Mouse (Mus musculus): Measurements from ENCODE around the gene Caap1. TPM values are rescaled to one million over a fixed set of nuclear protein-coding genes. Genes with fewer than 3 reads are reported as not detected.

The Caap1 gene
- polyA plus RNA-seq, 1 experiment from 2014 or later, result 9.4 TPM

- Histone ChIP-seq H3K27ac (no peak overlapping the region), H3K36me3 (ENCODE audit: inconsistent target) (no peaks in the 10 kb centered on the region), H3K4me3 (ENCODE audit: inconsistent target) (peak overlapping the region; percentile 60), H3K79me2 (ENCODE audit: inconsistent target) (peaks cover 40% of the 10 kb centered on the region)
- WGBS (ENCODE audit: missing documents), result 90% methylated on average over 5 of the region's 7 CpGs
Measured at GRCm38 (mm10) chr4:94557145-94557544, 549 bp upstream of the Caap1 start.

GRCm38 (mm10) chr4:94554955-94555494, 1.6 kb downstream of the Caap1 start:
- Histone ChIP-seq H3K79me2 (ENCODE audit: inconsistent target) (peaks cover 42% of the 10 kb centered on the region), H3K4me3 (ENCODE audit: inconsistent target) (no peak overlapping the region; the same call in 1 of the 2 replicates), H3K36me3 (ENCODE audit: inconsistent target) (no peaks in the 10 kb centered on the region), H3K27ac (no peak overlapping the region)
- WGBS (ENCODE audit: missing documents), result 84% methylated on average over 3 of the region's 5 CpGs

DNA sequence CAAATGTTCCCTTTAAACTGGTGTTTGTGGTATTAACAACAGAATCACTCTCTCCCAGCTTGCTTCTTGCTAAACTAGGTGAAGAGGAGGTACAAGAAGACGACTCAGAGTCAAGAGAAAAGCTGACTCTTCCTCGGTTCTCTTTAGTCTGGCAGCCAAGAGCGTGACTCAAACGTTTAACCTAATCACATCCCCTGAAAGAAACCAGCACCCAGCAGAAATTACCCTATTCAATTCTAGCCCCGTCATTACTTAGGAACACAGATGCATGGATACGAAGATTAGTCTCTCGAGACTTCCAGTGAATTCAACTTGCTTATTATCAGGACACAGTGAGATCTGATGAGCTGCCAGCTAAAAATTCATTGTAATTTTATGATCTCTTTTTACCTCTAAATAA, 12.3 kb downstream of the Caap1 start:
- no peak overlapping the region for H3K4me3 ChIP-seq (ENCODE audit: inconsistent target)
- H3K36me3 ChIP-seq (ENCODE audit: inconsistent target), result peaks cover 25% of the 10 kb centered on the region
- WGBS (ENCODE audit: missing documents), result 96% methylated on average over 7 of the region's 7 CpGs

DNA sequence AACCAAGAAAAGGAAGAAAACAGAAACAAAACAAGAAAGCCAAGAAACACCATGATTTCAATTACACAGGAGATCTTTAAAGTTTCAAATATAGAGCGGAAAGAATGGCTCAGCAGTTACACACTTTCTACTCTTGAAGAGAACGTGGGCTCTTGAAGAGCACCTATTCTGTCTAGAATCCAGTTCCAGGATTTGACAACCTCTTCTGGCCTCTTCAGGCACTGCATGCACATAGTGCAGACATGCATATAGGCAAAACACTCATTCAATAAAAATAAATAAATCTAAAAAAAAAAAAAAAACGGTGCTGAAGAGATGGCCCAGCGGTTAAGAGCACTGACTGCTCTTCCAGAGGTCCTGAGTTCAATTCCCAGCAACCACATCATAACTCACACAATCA, 13.6 kb downstream of the Caap1 start:
- peaks cover 31% of the 10 kb centered on the region for H3K36me3 ChIP-seq (ENCODE audit: inconsistent target)

More for the DNA sequence above, 12.3 kb downstream of the Caap1 start:
- no peak overlapping the region for H3K27ac ChIP-seq
- H3K79me2 ChIP-seq (ENCODE audit: inconsistent target), result no peaks in the 10 kb centered on the region

GRCm38 (mm10) chr4:94533205-94533604, 23.4 kb downstream of the Caap1 start:
- Histone ChIP-seq H3K36me3 (ENCODE audit: inconsistent target) (no peaks in the 10 kb centered on the region), H3K4me3 (ENCODE audit: inconsistent target) (no peak overlapping the region), H3K27ac (no peak overlapping the region), H3K79me2 (ENCODE audit: inconsistent target) (no peaks in the 10 kb centered on the region)

More for the DNA sequence above, 13.6 kb downstream of the Caap1 start:
- Histone ChIP-seq H3K27ac (no peak overlapping the region), H3K79me2 (ENCODE audit: inconsistent target) (no peaks in the 10 kb centered on the region), H3K4me3 (ENCODE audit: inconsistent target) (no peak overlapping the region)
- 98% methylated on average over 4 of the region's 4 CpGs for WGBS (ENCODE audit: missing documents)

DNA sequence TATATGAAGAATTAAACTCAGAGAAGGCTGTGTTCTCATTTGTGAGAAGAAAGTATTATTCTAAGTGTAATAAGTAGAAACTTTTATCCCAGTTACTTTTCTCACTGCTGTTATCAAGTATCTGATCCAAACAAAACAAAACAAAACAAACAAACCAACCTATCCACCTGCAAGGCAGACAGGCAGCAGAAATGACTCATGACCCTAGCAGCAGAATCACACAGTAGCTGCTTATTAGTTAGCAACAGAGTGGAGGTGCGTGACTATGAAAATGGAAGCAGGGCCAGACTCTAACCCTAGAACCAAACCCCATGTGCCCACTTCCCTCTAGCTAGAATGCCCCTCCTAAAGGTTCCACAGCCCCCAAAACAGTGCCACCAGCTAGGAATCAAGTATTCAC, 27.1 kb downstream of the Caap1 start:
- Histone ChIP-seq H3K36me3 (ENCODE audit: inconsistent target) (no peaks in the 10 kb centered on the region), H3K4me3 (ENCODE audit: inconsistent target) (no peak overlapping the region), H3K79me2 (ENCODE audit: inconsistent target) (no peaks in the 10 kb centered on the region), H3K27ac (no peak overlapping the region)
- 100% methylated on average over 1 of the region's 1 CpGs for WGBS (ENCODE audit: missing documents)

GRCm38 (mm10) chr4:94523321-94523720, 33.3 kb downstream of the Caap1 start:
- Histone ChIP-seq H3K27ac (no peak overlapping the region), H3K4me3 (ENCODE audit: inconsistent target) (no peak overlapping the region), H3K79me2 (ENCODE audit: inconsistent target) (no peaks in the 10 kb centered on the region), H3K36me3 (ENCODE audit: inconsistent target) (no peaks in the 10 kb centered on the region)

DNA sequence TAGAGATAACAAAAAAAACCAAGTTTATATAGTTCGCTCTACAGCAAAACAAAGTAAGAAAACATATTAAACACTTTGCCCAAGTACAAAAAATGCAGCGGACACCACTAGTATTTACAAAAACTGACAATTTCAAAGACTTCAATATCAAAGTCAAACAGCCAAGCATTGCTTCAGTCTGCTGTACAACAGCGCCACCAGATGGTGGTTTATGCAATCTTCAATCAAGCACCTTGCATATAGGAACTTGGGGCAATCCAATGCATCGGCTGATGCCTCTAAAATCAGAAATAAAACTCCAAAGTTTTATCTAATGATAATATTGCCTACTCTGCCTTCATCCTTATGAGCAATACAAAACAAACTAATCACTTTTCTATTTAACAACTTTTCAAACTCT, 39.0 kb downstream of the Caap1 start:
- Histone ChIP-seq H3K4me3 (ENCODE audit: inconsistent target) (no peak overlapping the region), H3K79me2 (ENCODE audit: inconsistent target) (no peaks in the 10 kb centered on the region), H3K36me3 (ENCODE audit: inconsistent target) (no peaks in the 10 kb centered on the region), H3K27ac (no peak overlapping the region)
- 73% methylated on average over 4 of the region's 4 CpGs for WGBS (ENCODE audit: missing documents)

DNA sequence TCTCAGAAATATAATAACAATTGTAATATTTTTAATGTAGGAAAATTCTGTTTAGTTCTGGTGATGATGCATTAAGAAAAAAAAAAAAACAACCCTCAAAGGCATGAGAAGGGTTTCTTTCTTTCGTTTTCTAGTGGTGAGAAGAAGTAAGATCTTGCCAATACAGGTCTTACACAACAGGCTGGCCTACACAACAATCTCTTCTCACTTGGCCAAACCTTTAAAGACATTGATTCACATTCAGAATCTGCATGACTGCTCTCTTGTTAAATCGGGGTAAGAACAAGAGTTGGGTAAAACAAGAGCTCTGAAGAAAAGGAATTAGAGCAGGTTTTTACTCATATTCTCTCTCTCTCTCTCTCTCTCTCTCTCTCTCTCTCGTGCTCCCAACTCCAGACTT, 41.2 kb downstream of the Caap1 start:
- H3K36me3 ChIP-seq (ENCODE audit: inconsistent target), result peaks cover 9% of the 10 kb centered on the region; the same call in 1 of the 2 replicates
- WGBS (ENCODE audit: missing documents), result 52% methylated on average over 3 of the region's 3 CpGs
- H3K79me2 ChIP-seq (ENCODE audit: inconsistent target), result no peaks in the 10 kb centered on the region
- H3K4me3 ChIP-seq (ENCODE audit: inconsistent target), result no peak overlapping the region
- H3K27ac ChIP-seq, result no peak overlapping the region

- no peak overlapping the region for H3K4me3 ChIP-seq (ENCODE audit: inconsistent target)
- H3K36me3 ChIP-seq (ENCODE audit: inconsistent target), result no peaks in the 10 kb centered on the region
- 82% methylated on average over 18 of the region's 18 CpGs for WGBS (ENCODE audit: missing documents)
- no peak overlapping the region for H3K27ac ChIP-seq
- H3K79me2 ChIP-seq (ENCODE audit: inconsistent target), result no peaks in the 10 kb centered on the region
Measured at GRCm38 (mm10) chr4:94476749-94477399, 79.7 kb downstream of the Caap1 start.

GRCm38 (mm10) chr4:94473286-94473685, 83.3 kb downstream of the Caap1 start:
- Histone ChIP-seq H3K27ac (no peak overlapping the region), H3K79me2 (ENCODE audit: inconsistent target) (no peaks in the 10 kb centered on the region), H3K36me3 (ENCODE audit: inconsistent target) (no peaks in the 10 kb centered on the region), H3K4me3 (ENCODE audit: inconsistent target) (no peak overlapping the region)
- 100% methylated on average over 1 of the region's 1 CpGs for WGBS (ENCODE audit: missing documents)

DNA sequence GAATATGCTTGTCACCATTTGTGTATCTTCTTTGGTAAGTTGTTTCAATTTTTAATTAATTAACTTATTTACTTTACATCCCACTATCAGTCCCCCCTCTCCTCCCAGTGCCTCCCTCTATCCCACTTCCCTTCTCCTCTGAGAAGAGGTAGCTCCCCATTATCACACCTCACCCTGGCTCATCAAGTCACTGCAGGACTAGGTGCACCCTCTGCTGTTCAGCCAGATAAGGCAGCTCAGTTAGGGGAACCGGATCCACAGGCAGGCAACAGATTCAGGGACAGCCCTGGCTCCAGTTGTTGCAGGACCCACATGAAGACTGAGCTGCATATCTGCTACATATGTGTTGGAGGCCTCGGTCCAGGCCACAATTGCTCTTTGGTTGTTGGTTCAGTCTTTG, 97.2 kb downstream of the Caap1 start:
- H3K79me2 ChIP-seq (ENCODE audit: inconsistent target), result no peaks in the 10 kb centered on the region
- no peaks in the 10 kb centered on the region for H3K36me3 ChIP-seq (ENCODE audit: inconsistent target)
- WGBS (ENCODE audit: missing documents), result 92% methylated on average over 2 of the region's 2 CpGs
- no peak overlapping the region for H3K4me3 ChIP-seq (ENCODE audit: inconsistent target)
- no peak overlapping the region for H3K27ac ChIP-seq

DNA sequence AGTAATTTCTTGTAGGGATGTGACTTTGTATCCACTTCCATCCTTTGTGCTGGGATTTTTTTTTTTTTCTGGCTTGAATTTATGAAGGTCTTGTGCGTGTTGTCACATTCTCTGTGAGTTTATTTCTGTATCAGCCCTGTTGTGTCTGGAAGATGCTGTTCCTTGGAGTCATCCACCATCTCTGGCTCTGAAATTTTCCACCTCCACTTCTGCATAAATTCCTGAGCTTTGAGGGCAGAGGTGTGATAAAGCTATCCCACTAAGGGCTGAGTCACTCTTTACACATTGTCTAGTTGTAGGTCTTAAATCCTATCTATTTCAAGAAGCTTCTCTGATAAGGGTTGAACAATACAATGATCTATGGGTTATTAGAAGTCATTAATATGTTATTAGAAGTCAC, 101.7 kb downstream of the Caap1 start:
- WGBS (ENCODE audit: missing documents), result 100% methylated on average over 1 of the region's 1 CpGs
- Histone ChIP-seq H3K79me2 (ENCODE audit: inconsistent target) (no peaks in the 10 kb centered on the region), H3K4me3 (ENCODE audit: inconsistent target) (no peak overlapping the region), H3K27ac (no peak overlapping the region), H3K36me3 (ENCODE audit: inconsistent target) (no peaks in the 10 kb centered on the region)
